Mouse (Mus musculus) olfactory bulb, adult 2 months (tissue): ENCODE measurements around the gene Rad51d.

ENCODE experiments used
- CTCF ChIP-seq: fragments of 200-500 bp; IDR thresholded peaks from 2 replicates; pipeline ENCODE4 v1.5.1; 2012; ENCODE audit warnings: low read depth, mild to moderate bottlenecking, low read length, moderate library complexity; ENCODE audit not compliant: insufficient read depth
- POLR2A ChIP-seq: fragments of 200-500 bp; IDR thresholded peaks from 2 replicates; pipeline ENCODE4 v1.6.1; 2012; ENCODE audit warnings: mild to moderate bottlenecking, low read depth, low read length, moderate library complexity; ENCODE audit not compliant: insufficient read depth

DNA sequence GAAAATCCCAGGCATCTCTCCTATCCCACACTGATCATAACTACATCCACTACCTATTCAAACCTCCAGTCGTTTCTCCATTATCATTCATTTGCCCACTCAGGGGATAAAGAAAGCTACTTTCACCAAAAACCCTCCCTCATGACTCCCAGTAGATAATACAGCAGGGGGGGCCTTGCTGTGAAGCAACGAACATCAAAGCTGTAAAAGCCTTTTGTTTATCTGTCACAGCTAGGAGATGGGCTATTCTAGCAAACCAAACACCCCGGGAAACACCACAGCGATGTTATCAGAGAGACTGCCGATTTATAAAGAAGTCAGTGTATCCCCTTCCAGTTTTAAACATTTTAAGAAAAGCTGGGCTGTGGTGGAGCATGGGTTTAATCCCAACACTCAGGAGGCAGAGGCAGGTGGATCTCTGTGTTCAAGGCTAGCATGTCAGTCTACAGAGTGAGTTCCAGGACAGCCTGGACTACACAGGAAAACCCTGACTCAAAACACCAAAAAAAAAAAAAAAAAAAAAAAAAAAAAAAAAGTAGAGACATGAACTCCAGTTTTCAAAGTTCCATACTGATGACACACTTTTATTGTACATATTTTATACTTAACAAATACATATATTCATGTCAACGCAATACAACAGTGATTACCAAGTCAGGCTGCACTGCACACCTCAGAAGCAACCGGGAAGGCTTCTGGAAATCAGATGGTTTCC lies 23.4 kb downstream of the Rad51d start:
- TF ChIP-seq CTCF (no peak), POLR2A (no peak)
